Mouse (Mus musculus) MEL-GATA-1-ER (cell line): Measurements from ENCODE around the gene Cst11.
"Not testable (repeated sequence)": the region's sequence is repeated elsewhere in the genome, so short reads cannot be mapped to it uniquely, and the experiment has no call there.

Source experiments
- DNase-seq: peaks from one replicate; pipeline ENCODE4 v3.0.0-alpha.2; 2012; ENCODE audit warnings: low read depth; ENCODE audit errors: extremely low read depth

Cst11 gene

GRCm38 (mm10) chr2:148771397-148771796, at the start of gene Cst11:
Gene Cst11, minus strand, starts transcription at chr2:148771497.
- not testable (repeated sequence) for DNase-seq

- no peak for DNase-seq
Observed at GRCm38 (mm10) chr2:148819909-148820308, 48.6 kb upstream of the Cst11 start, which contains the start of gene Cst13. Gene Cst13, plus strand, starts transcription at chr2:148820081.

GRCm38 (mm10) chr2:148806696-148807095, 35.4 kb upstream of the Cst11 start:
- no peak for DNase-seq

GRCm38 (mm10) chr2:148801491-148801921, 30.2 kb upstream of the Cst11 start:
- no peak for DNase-seq

GRCm38 (mm10) chr2:148798485-148798884, 27.2 kb upstream of the Cst11 start, which contains the start of gene Cst8:
Gene Cst8, plus strand, starts transcription at chr2:148798785.
- DNase-seq, result no peak

GRCm38 (mm10) chr2:148789142-148789541, 17.8 kb upstream of the Cst11 start, which contains the start of gene Cst12:
Gene Cst12, plus strand, starts transcription at chr2:148789361.
- DNase-seq, result no peak

- DNase-seq, result no peak
Observed at GRCm38 (mm10) chr2:148781709-148782108, 10.4 kb upstream of the Cst11 start, which contains the start of gene 8030411F24Rik. Gene 8030411F24Rik, plus strand, starts transcription at chr2:148782009.

- DNase-seq, result no peak
Observed at GRCm38 (mm10) chr2:148763648-148764388, 7.5 kb downstream of the Cst11 start.

- no peak for DNase-seq
Observed at GRCm38 (mm10) chr2:148754310-148754846, 16.9 kb downstream of the Cst11 start.

- DNase-seq, result peak; percentile 62
Observed at GRCm38 (mm10) chr2:148751893-148752813, 19.1 kb downstream of the Cst11 start.

GRCm38 (mm10) chr2:148750058-148750457, 21.2 kb downstream of the Cst11 start, which contains the start of gene Cstl1:
Gene Cstl1, plus strand, starts transcription at chr2:148750358.
- no peak for DNase-seq

- no peak for DNase-seq
Observed at GRCm38 (mm10) chr2:148743846-148744407, 27.4 kb downstream of the Cst11 start.

- DNase-seq, result no peak
Observed at GRCm38 (mm10) chr2:148743001-148743400, 28.3 kb downstream of the Cst11 start.

GRCm38 (mm10) chr2:148732327-148733000, 38.8 kb downstream of the Cst11 start, which contains the start of gene Napb:
Gene Napb, minus strand, starts transcription at chr2:148732467.
- DNase-seq, result no peak

- no peak for DNase-seq
Observed at GRCm38 (mm10) chr2:148731614-148732326, 39.5 kb downstream of the Cst11 start.

GRCm38 (mm10) chr2:148719271-148719995, 51.9 kb downstream of the Cst11 start:
- DNase-seq, result no peak
